Mouse (Mus musculus) forebrain, embryonic 12.5 days (tissue): Measurements from ENCODE around the gene Adra2b. TPM values are rescaled to one million over a fixed set of nuclear protein-coding genes. Genes with fewer than 3 reads are reported as not detected.

Source experiments
- ATAC-seq: fragments of 200-750 bp; cut with Nextera tagmentation; 2 replicates; pipeline ENCODE4 v1.8.0; 2017; ENCODE audit warnings: moderate TSS enrichment; ENCODE audit not compliant: low FRiP score
- H3K27ac ChIP-seq: fragments of 300-500 bp; sonication (generic); 2 replicates; pipeline ENCODE4 v1.5.1; 2016; ENCODE audit warnings: mild to moderate bottlenecking
- H3K27me3 ChIP-seq: fragments of 300-500 bp; sonication (generic); 2 replicates; pipeline ENCODE4 v1.6.1; 2016; ENCODE audit warnings: mild to moderate bottlenecking
- H3K36me3 ChIP-seq: fragments of 300-500 bp; sonication (generic); replicated peaks from 2 replicates; pipeline ENCODE4 v1.6.1; 2016; ENCODE audit warnings: mild to moderate bottlenecking
- H3K4me1 ChIP-seq: fragments of 300-500 bp; sonication (generic); 2 replicates; pipeline ENCODE4 v1.6.1; 2016
- H3K4me2 ChIP-seq: fragments of 300-500 bp; sonication (generic); 2 replicates; pipeline ENCODE4 v1.6.1; 2016; ENCODE audit warnings: mild to moderate bottlenecking, moderate library complexity
- H3K4me3 ChIP-seq: fragments of 300-500 bp; sonication (generic); replicated peaks from 2 replicates; pipeline ENCODE4 v1.5.1; 2016; ENCODE audit warnings: mild to moderate bottlenecking
- H3K9ac ChIP-seq: fragments of 300-500 bp; sonication (generic); 2 replicates; pipeline ENCODE4 v1.6.1; 2016; ENCODE audit warnings: mild to moderate bottlenecking
- H3K9me3 ChIP-seq: fragments of 300-500 bp; sonication (generic); 2 replicates; pipeline ENCODE4 v1.6.1; 2016
- WGBS: fragments of 180-500 bp; shearing (Covaris S2); methylation state at CpG from one replicate; pipeline ENCODE4 v1.1.7; 2016; 5-methylcytosine and 5-hydroxymethylcytosine counted together
- polyA plus RNA-seq: library from polyadenylated mRNA; unstranded; fragments of >200 nt; fragmentation: Nextera tagmentation; extraction: Ambion mirVana; gene quantifications from 2 replicates; pipeline ENCODE4 v1.2.1, GENCODE M21; 2016

Adra2b gene
- polyA plus RNA-seq, 1 experiment from 2014 or later, result 1.9 TPM

GRCm38 (mm10) chr2:127332807-127333570 lies 30.0 kb upstream of the Adra2b start:
- Histone ChIP-seq H3K4me2 (no peak overlapping the region), H3K4me3 (no peak overlapping the region), H3K9ac (no peak overlapping the region), H3K27me3 (peaks cover 51% of the 10 kb centered on the region), H3K27ac (no peak overlapping the region), H3K4me1 (peaks cover 11% of the 10 kb centered on the region), H3K36me3 (no peaks in the 10 kb centered on the region), H3K9me3 (no peaks in the 10 kb centered on the region)
- ATAC-seq, result no peak
- WGBS, result 78% methylated on average over 14 of the region's 14 CpGs

DNA sequence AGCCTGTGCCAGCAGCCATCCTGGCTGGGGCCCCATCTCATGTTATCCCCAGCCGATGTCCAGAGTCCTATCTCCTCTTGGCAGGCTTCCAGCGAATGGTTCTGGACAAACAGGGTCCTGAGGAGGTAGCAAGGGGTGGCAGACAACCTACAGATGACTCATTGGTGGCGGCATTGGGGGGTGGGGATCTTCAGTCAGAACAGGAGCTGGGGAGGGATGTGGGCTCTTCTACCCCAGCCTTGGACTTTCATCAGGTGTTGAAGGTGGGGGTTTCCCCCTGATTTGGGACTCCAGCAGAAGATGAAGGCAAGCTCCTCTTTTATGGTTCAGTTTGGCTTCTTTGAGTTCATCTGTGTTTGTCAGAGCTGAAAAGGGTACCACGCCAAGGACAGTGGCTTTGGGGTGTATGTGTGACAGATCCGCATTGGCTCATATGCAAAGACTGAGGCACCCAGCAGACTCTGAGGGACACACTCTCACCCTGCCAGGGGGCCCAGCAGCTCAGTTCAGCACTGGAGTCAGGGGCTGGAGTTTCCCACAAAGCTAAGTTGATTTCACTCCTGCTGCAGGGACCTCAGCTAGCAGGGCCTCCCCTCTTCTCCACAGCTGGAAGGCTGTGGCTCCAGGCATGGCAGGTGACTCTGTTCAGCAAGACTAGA lies 28.9 kb upstream of the Adra2b start:
- no peak overlapping the region for H3K4me2 ChIP-seq
- H3K27me3 ChIP-seq, result peaks cover 55% of the 10 kb centered on the region
- WGBS, result 76% methylated on average over 5 of the region's 5 CpGs
- no peak overlapping the region for H3K9ac ChIP-seq
- H3K4me1 ChIP-seq, result peaks cover 11% of the 10 kb centered on the region
- no peaks in the 10 kb centered on the region for H3K9me3 ChIP-seq
- no peak for ATAC-seq
- no peak overlapping the region for H3K27ac ChIP-seq
- H3K4me3 ChIP-seq, result no peak overlapping the region
- no peaks in the 10 kb centered on the region for H3K36me3 ChIP-seq

DNA sequence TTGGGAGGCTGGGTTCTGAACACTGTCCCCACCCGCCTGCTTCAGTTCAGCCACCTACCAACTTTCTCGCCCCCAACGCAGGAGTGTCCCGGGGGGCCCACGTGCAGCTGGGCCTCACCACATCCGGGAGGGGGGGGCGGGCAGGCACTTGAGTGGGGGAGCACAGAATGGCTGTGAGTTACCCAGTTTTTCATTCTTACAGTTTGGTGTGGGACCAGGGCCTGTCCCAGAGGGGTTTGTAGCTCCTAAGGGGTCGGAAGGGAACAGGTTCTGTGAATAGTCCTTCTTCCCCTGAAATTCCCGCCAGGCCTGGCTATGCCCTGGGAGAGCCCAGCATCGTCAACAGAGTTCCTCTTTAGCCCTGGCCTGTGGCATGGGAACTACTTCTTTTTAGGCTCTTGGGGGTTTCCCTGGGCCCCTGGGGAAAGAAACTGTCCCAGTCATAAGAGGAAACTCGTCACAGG lies 27.9 kb upstream of the Adra2b start:
- Histone ChIP-seq H3K9me3 (no peaks in the 10 kb centered on the region), H3K36me3 (no peaks in the 10 kb centered on the region), H3K9ac (no peak overlapping the region), H3K27ac (no peak overlapping the region), H3K27me3 (peaks cover 58% of the 10 kb centered on the region), H3K4me3 (no peak overlapping the region), H3K4me1 (peaks cover 11% of the 10 kb centered on the region), H3K4me2 (no peak overlapping the region)
- WGBS, result 51% methylated on average over 11 of the region's 11 CpGs
- ATAC-seq, result no peak

GRCm38 (mm10) chr2:127335767-127336496 lies 27.1 kb upstream of the Adra2b start, which contains the start of gene Dusp2:
Gene Dusp2 (plus strand): TSS chr2:127336159.
- Histone ChIP-seq H3K4me2 (peak within 1 kb of the TSS; percentile 88), H3K27ac (no peak within 1 kb of the TSS; the same call in 1 of the 2 replicates), H3K27me3 (peaks cover 61% of the 10 kb centered on the region), H3K4me3 (peak within 1 kb of the TSS; percentile 51), H3K9ac (peak within 1 kb of the TSS; percentile 59), H3K36me3 (no peaks in the 10 kb centered on the region), H3K4me1 (peaks cover 11% of the 10 kb centered on the region), H3K9me3 (no peaks in the 10 kb centered on the region)
- ATAC-seq, result peak; percentile 74
- WGBS, result under 1% methylated on average over 59 of the region's 76 CpGs

- Histone ChIP-seq H3K9ac (peak overlapping the region; percentile 59), H3K9me3 (no peaks in the 10 kb centered on the region), H3K4me2 (peak overlapping the region; percentile 88), H3K27me3 (peaks cover 61% of the 10 kb centered on the region), H3K27ac (no peak overlapping the region; the same call in 1 of the 2 replicates), H3K36me3 (no peaks in the 10 kb centered on the region), H3K4me3 (peak overlapping the region; percentile 51), H3K4me1 (peaks cover 11% of the 10 kb centered on the region)
- ATAC-seq, result no peak; the same call in 1 of the 2 replicates
- WGBS, result 5% methylated on average over 23 of the region's 33 CpGs
Observed at GRCm38 (mm10) chr2:127336497-127336832, 26.5 kb upstream of the Adra2b start.

DNA sequence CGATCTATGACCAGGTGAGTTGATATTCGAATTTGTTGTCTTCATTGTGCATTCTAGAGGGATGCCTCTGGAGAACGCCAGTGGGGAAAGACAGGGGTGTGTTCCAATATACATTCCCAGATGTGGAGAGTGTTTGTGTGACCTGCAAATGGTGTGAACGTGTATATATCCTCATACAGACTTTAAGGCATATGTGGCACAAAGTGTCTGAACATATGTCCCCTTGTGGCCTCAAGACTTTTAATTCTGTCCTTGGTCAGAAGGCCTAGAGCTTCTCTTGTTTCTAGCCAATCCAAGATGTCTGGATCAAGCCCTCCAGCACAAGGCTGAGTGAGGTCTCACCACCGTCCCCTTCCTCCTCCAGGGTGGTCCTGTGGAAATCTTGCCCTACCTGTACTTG lies 26.1 kb upstream of the Adra2b start:
- H3K9ac ChIP-seq, result no peak overlapping the region
- peak overlapping the region; percentile 88 for H3K4me2 ChIP-seq
- H3K27ac ChIP-seq, result no peak overlapping the region
- WGBS, result 53% methylated on average over 5 of the region's 5 CpGs
- H3K9me3 ChIP-seq, result no peaks in the 10 kb centered on the region
- H3K4me1 ChIP-seq, result peaks cover 11% of the 10 kb centered on the region
- no peak for ATAC-seq
- peak overlapping the region; percentile 51 for H3K4me3 ChIP-seq
- H3K36me3 ChIP-seq, result no peaks in the 10 kb centered on the region
- peaks cover 59% of the 10 kb centered on the region for H3K27me3 ChIP-seq

GRCm38 (mm10) chr2:127337531-127337930 lies 25.5 kb upstream of the Adra2b start:
- H3K9ac ChIP-seq, result no peak overlapping the region
- H3K27me3 ChIP-seq, result peaks cover 55% of the 10 kb centered on the region
- ATAC-seq, result no peak
- H3K9me3 ChIP-seq, result no peaks in the 10 kb centered on the region
- peaks cover 11% of the 10 kb centered on the region for H3K4me1 ChIP-seq
- no peaks in the 10 kb centered on the region for H3K36me3 ChIP-seq
- no peak overlapping the region for H3K4me3 ChIP-seq
- H3K27ac ChIP-seq, result no peak overlapping the region
- WGBS, result 77% methylated on average over 11 of the region's 11 CpGs
- H3K4me2 ChIP-seq, result no peak overlapping the region

DNA sequence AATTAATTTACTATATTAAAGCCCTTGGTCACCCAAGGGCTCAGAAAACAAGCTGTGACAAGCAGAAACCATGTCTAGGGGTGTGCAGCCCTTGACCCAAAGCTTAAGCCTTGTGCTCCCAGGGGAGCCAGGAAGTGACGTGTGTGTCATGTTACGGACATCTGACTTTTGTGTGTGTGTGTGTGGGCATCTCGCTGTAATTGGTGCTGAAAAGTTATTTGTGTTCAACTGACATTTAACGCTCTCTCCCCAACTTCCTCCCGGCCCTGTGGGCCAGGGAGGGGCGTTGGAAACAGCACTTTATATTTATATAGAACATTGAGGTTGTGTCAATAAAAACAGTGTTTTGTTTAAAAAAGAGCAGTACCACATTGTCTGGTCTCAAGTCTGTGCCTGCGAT lies 25.0 kb upstream of the Adra2b start:
- no peak for ATAC-seq
- Histone ChIP-seq H3K36me3 (no peaks in the 10 kb centered on the region), H3K4me2 (no peak overlapping the region), H3K27me3 (peaks cover 55% of the 10 kb centered on the region), H3K4me3 (no peak overlapping the region), H3K9me3 (no peaks in the 10 kb centered on the region), H3K9ac (no peak overlapping the region), H3K27ac (no peak overlapping the region), H3K4me1 (peaks cover 11% of the 10 kb centered on the region)
- 83% methylated on average over 7 of the region's 7 CpGs for WGBS

GRCm38 (mm10) chr2:127338416-127338815 lies 24.6 kb upstream of the Adra2b start, which contains the start of gene Astl:
Gene Astl (plus strand): TSS chr2:127338639.
- WGBS, result 84% methylated on average over 4 of the region's 4 CpGs
- Histone ChIP-seq H3K4me2 (no peak within 1 kb of the TSS), H3K9ac (no peak within 1 kb of the TSS), H3K4me1 (peaks cover 11% of the 10 kb centered on the region), H3K4me3 (no peak within 1 kb of the TSS), H3K27ac (no peak within 1 kb of the TSS), H3K27me3 (peaks cover 55% of the 10 kb centered on the region), H3K36me3 (no peaks in the 10 kb centered on the region), H3K9me3 (no peaks in the 10 kb centered on the region)
- ATAC-seq, result no peak

DNA sequence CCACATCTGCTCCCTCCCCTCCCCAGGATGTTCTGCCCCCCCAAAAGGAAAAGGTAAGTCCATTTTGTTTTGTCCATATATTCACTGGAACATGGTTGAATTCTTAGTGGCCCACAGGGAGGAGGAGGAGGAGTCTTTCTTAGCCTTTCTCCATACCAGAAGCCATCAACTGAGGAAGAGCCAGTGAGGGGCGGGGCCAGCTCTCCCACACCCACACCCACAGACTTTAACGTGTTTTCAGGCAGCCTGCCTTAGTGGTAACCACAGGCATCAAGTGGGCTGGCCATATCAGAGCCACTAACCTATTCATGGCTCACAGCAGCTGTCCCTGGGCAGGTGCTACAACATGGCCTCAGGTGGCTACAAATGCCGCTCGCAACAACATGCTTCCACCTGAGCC lies 24.2 kb upstream of the Adra2b start:
- peaks cover 11% of the 10 kb centered on the region for H3K4me1 ChIP-seq
- H3K9ac ChIP-seq, result no peak overlapping the region
- H3K4me2 ChIP-seq, result no peak overlapping the region
- H3K4me3 ChIP-seq, result no peak overlapping the region
- no peak for ATAC-seq
- no peak overlapping the region for H3K27ac ChIP-seq
- peaks cover 54% of the 10 kb centered on the region for H3K27me3 ChIP-seq
- 69% methylated on average over 4 of the region's 4 CpGs for WGBS
- H3K9me3 ChIP-seq, result no peaks in the 10 kb centered on the region
- H3K36me3 ChIP-seq, result no peaks in the 10 kb centered on the region

DNA sequence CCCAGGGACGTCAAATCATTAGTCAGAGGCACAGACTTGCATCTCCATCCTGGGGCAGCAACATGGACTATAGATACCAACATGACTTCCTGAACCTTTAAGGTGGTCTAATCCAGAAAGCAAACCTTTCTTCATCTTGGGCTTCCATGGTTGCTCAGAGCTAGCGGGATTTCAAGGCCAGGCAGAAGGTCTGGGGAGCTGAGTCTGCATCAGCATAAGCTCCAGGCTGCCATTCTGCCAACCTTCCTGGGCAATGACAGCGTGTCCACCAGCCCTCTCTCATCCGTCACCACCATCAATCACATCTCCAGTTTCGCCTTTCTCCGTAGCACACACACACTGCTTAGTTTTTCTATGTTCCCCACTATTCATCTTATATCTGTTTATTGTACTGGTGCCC lies 23.7 kb upstream of the Adra2b start:
- ATAC-seq, result no peak
- peaks cover 50% of the 10 kb centered on the region for H3K27me3 ChIP-seq
- H3K4me3 ChIP-seq, result no peak overlapping the region
- H3K9me3 ChIP-seq, result no peaks in the 10 kb centered on the region
- H3K9ac ChIP-seq, result no peak overlapping the region
- H3K4me2 ChIP-seq, result no peak overlapping the region
- H3K27ac ChIP-seq, result no peak overlapping the region
- no peaks in the 10 kb centered on the region for H3K36me3 ChIP-seq
- H3K4me1 ChIP-seq, result peaks cover 11% of the 10 kb centered on the region
- 77% methylated on average over 6 of the region's 6 CpGs for WGBS

- Histone ChIP-seq H3K27me3 (peaks cover 31% of the 10 kb centered on the region), H3K36me3 (no peaks in the 10 kb centered on the region)
Observed at GRCm38 (mm10) chr2:127341159-127341558, 21.8 kb upstream of the Adra2b start.

More at GRCm38 (mm10) chr2:127341159-127341558, 21.8 kb upstream of the Adra2b start:
- no peak overlapping the region for H3K4me2 ChIP-seq
- WGBS, result 15% methylated on average over 3 of the region's 3 CpGs
- ATAC-seq, result no peak
- H3K27ac ChIP-seq, result no peak overlapping the region
- no peak overlapping the region for H3K4me3 ChIP-seq
- peaks cover 6% of the 10 kb centered on the region; the same call in 1 of the 2 replicates for H3K4me1 ChIP-seq
- H3K9ac ChIP-seq, result no peak overlapping the region
- no peaks in the 10 kb centered on the region for H3K9me3 ChIP-seq
